Mouse (Mus musculus): Measurements from ENCODE around the gene Morn4. TPM values are rescaled to one million over a fixed set of nuclear protein-coding genes. Genes with fewer than 3 reads are reported as not detected.

The Morn4 gene
- polyA plus RNA-seq, 1 experiment = 190 TPM

- TF ChIP-seq CTCF (IDR thresholded peaks at IDR 0.05; ENCODE audit: control insufficient read depth, insufficient read depth, insufficient replicate concordance, low read depth, low read length) = no peak
- TF ChIP-seq POLR2A (IDR thresholded peaks at IDR 0.05; ENCODE audit: control insufficient read depth, low read depth, low read length) = no peak
- no peak overlapping the region for H3K4me3 ChIP-seq (ENCODE audit: control insufficient read depth, low read depth, low read length)
- no peak overlapping the region for H3K27ac ChIP-seq (ENCODE audit: control insufficient read depth, insufficient read depth, low read depth, low read length)
- H3K4me1 ChIP-seq (ENCODE audit: control insufficient read depth, insufficient read depth, low read length) = no peaks in the 10 kb centered on the region
- H3K27me3 ChIP-seq (ENCODE audit: control insufficient read depth, insufficient read depth, low read length) = no peaks in the 10 kb centered on the region
- no peaks in the 10 kb centered on the region for H3K36me3 ChIP-seq (ENCODE audit: control insufficient read depth, insufficient read depth, low read length)
Observed at GRCm38 (mm10) chr19:42071886-42072608, 14.1 kb downstream of the Morn4 start.

- no peak overlapping the region for H3K27ac ChIP-seq (ENCODE audit: control insufficient read depth, insufficient read depth, low read depth, low read length)
- no peak overlapping the region for H3K4me3 ChIP-seq (ENCODE audit: control insufficient read depth, low read depth, low read length)
- no peaks in the 10 kb centered on the region for H3K36me3 ChIP-seq (ENCODE audit: control insufficient read depth, insufficient read depth, low read length)
- H3K4me1 ChIP-seq (ENCODE audit: control insufficient read depth, insufficient read depth, low read length) = no peaks in the 10 kb centered on the region
- no peak for TF ChIP-seq CTCF (IDR thresholded peaks at IDR 0.05; ENCODE audit: control insufficient read depth, insufficient read depth, insufficient replicate concordance, low read depth, low read length)
- TF ChIP-seq POLR2A (IDR thresholded peaks at IDR 0.05; ENCODE audit: control insufficient read depth, low read depth, low read length) = no peak
- no peaks in the 10 kb centered on the region for H3K27me3 ChIP-seq (ENCODE audit: control insufficient read depth, insufficient read depth, low read length)
Observed at GRCm38 (mm10) chr19:42071221-42071620, 14.9 kb downstream of the Morn4 start.

- TF ChIP-seq CTCF (IDR thresholded peaks at IDR 0.05; ENCODE audit: control insufficient read depth, insufficient read depth, insufficient replicate concordance, low read depth, low read length) (peak; percentile 22; the same call in 1 of the 2 replicates), POLR2A (IDR thresholded peaks at IDR 0.05; ENCODE audit: control insufficient read depth, low read depth, low read length) (no peak)
- H3K36me3 ChIP-seq (ENCODE audit: control insufficient read depth, insufficient read depth, low read length) = no peaks in the 10 kb centered on the region
- no peak overlapping the region for H3K27ac ChIP-seq (ENCODE audit: control insufficient read depth, insufficient read depth, low read depth, low read length)
- no peaks in the 10 kb centered on the region for H3K27me3 ChIP-seq (ENCODE audit: control insufficient read depth, insufficient read depth, low read length)
- no peaks in the 10 kb centered on the region for H3K4me1 ChIP-seq (ENCODE audit: control insufficient read depth, insufficient read depth, low read length)
- H3K4me3 ChIP-seq (ENCODE audit: control insufficient read depth, low read depth, low read length) = no peak overlapping the region
Observed at GRCm38 (mm10) chr19:42069241-42069525, 17.0 kb downstream of the Morn4 start.

- H3K4me3 ChIP-seq (ENCODE audit: control insufficient read depth, low read depth, low read length) = peak overlapping the region; percentile 20
- no peaks in the 10 kb centered on the region for H3K36me3 ChIP-seq (ENCODE audit: control insufficient read depth, insufficient read depth, low read length)
- TF ChIP-seq POLR2A (IDR thresholded peaks at IDR 0.05; ENCODE audit: control insufficient read depth, low read depth, low read length) = no peak
- TF ChIP-seq CTCF (IDR thresholded peaks at IDR 0.05; ENCODE audit: control insufficient read depth, insufficient read depth, insufficient replicate concordance, low read depth, low read length) = no peak
- no peaks in the 10 kb centered on the region for H3K4me1 ChIP-seq (ENCODE audit: control insufficient read depth, insufficient read depth, low read length)
- no peak overlapping the region for H3K27ac ChIP-seq (ENCODE audit: control insufficient read depth, insufficient read depth, low read depth, low read length)
- H3K27me3 ChIP-seq (ENCODE audit: control insufficient read depth, insufficient read depth, low read length) = no peaks in the 10 kb centered on the region
Observed at GRCm38 (mm10) chr19:42068441-42069240, 17.5 kb downstream of the Morn4 start.

- TF ChIP-seq POLR2A (IDR thresholded peaks at IDR 0.05; ENCODE audit: control insufficient read depth, low read depth, low read length) (no peak), CTCF (IDR thresholded peaks at IDR 0.05; ENCODE audit: control insufficient read depth, insufficient read depth, insufficient replicate concordance, low read depth, low read length) (no peak)
- H3K4me3 ChIP-seq (ENCODE audit: control insufficient read depth, low read depth, low read length) = no peak overlapping the region
- H3K4me1 ChIP-seq (ENCODE audit: control insufficient read depth, insufficient read depth, low read length) = peaks cover 10% of the 10 kb centered on the region
- H3K27ac ChIP-seq (ENCODE audit: control insufficient read depth, insufficient read depth, low read depth, low read length) = no peak overlapping the region
- H3K36me3 ChIP-seq (ENCODE audit: control insufficient read depth, insufficient read depth, low read length) = no peaks in the 10 kb centered on the region
- H3K27me3 ChIP-seq (ENCODE audit: control insufficient read depth, insufficient read depth, low read length) = no peaks in the 10 kb centered on the region
Observed at GRCm38 (mm10) chr19:42061443-42061842, 24.7 kb downstream of the Morn4 start.

- no peaks in the 10 kb centered on the region for H3K27me3 ChIP-seq (ENCODE audit: control insufficient read depth, insufficient read depth, low read length)
Observed at GRCm38 (mm10) chr19:42058426-42058825, 27.7 kb downstream of the Morn4 start.

GRCm38 (mm10) chr19:42056719-42057409 is 29.3 kb downstream of the Morn4 start:
- H3K4me1 ChIP-seq (ENCODE audit: control insufficient read depth, insufficient read depth, low read length) = peaks cover 10% of the 10 kb centered on the region
- TF ChIP-seq CTCF (IDR thresholded peaks at IDR 0.05; ENCODE audit: control insufficient read depth, insufficient read depth, insufficient replicate concordance, low read depth, low read length) (no peak), POLR2A (IDR thresholded peaks at IDR 0.05; ENCODE audit: control insufficient read depth, low read depth, low read length) (no peak)
- H3K27ac ChIP-seq (ENCODE audit: control insufficient read depth, insufficient read depth, low read depth, low read length) = no peak overlapping the region
- no peak overlapping the region for H3K4me3 ChIP-seq (ENCODE audit: control insufficient read depth, low read depth, low read length)
- no peaks in the 10 kb centered on the region for H3K36me3 ChIP-seq (ENCODE audit: control insufficient read depth, insufficient read depth, low read length)
- H3K27me3 ChIP-seq (ENCODE audit: control insufficient read depth, insufficient read depth, low read length) = no peaks in the 10 kb centered on the region

More at GRCm38 (mm10) chr19:42058426-42058825, 27.7 kb downstream of the Morn4 start:
- Histone ChIP-seq H3K4me3 (ENCODE audit: control insufficient read depth, low read depth, low read length) (no peak overlapping the region), H3K4me1 (ENCODE audit: control insufficient read depth, insufficient read depth, low read length) (peaks cover 10% of the 10 kb centered on the region), H3K27ac (ENCODE audit: control insufficient read depth, insufficient read depth, low read depth, low read length) (no peak overlapping the region), H3K36me3 (ENCODE audit: control insufficient read depth, insufficient read depth, low read length) (no peaks in the 10 kb centered on the region)
- no peak for TF ChIP-seq CTCF (IDR thresholded peaks at IDR 0.05; ENCODE audit: control insufficient read depth, insufficient read depth, insufficient replicate concordance, low read depth, low read length)
- no peak for TF ChIP-seq POLR2A (IDR thresholded peaks at IDR 0.05; ENCODE audit: control insufficient read depth, low read depth, low read length)

Measured in testis, adult 2 months (tissue).